Mouse (Mus musculus): ENCODE measurements around the gene Sec22a.

DNA sequence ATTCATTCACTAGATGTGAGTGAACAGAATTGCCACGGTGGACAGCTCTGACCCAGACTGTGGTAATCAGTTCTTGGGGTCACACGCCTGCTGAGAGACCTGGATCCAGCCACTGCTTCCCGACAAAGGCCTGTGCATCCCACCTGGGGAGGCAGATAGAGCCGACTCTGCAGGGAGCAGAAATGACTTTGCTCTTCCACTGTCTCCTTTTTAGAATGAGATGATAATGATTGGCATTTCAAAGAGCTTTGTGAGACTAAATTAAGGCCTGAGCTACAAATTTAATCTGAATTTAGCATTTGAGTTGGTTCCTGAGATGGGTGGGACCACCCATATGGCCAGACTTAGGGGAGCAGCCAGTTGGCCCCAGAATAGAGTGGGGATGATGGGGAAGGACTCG, 41.1 kb upstream of the Sec22a start:
- no peak for TF ChIP-seq CTCF (IDR thresholded peaks at IDR 0.05 in 2 of 3, conservative IDR thresholded peaks at IDR 0.05 in 1 of 3; ENCODE audit: control insufficient read depth in 1 of 3, insufficient read depth in 1 of 3, low read depth in 2 of 3, low read length in 3 of 3, poor library complexity in 1 of 3, severe bottlenecking in 1 of 3)
- TF ChIP-seq MAFK (IDR thresholded peaks at IDR 0.05; ENCODE audit: borderline replicate concordance, low read depth, low read length) = no peak
- no peak for TF ChIP-seq POLR2A (IDR thresholded peaks at IDR 0.05; ENCODE audit: control insufficient read depth in 1 of 2, insufficient read depth in 1 of 2, low read depth in 1 of 2, low read length in 2 of 2, poor library complexity in 1 of 2)
- no peak for TF ChIP-seq NRF1 (IDR thresholded peaks at IDR 0.05; ENCODE audit: insufficient read depth, low read depth, low read length, poor library complexity, severe bottlenecking)
- no peak for TF ChIP-seq RAD21 (IDR thresholded peaks at IDR 0.05; ENCODE audit: low read depth, low read length)
- TF ChIP-seq CHD1 (IDR thresholded peaks at IDR 0.05; ENCODE audit: low read depth, low read length) = no peak
- TF ChIP-seq GATA1 (IDR thresholded peaks at IDR 0.05; ENCODE audit: low read depth, low read length) = no peak
- no peak for TF ChIP-seq ETS1 (IDR thresholded peaks at IDR 0.05; ENCODE audit: low read depth, low read length)
- no peak for TF ChIP-seq SMC3 (IDR thresholded peaks at IDR 0.05; ENCODE audit: low read depth, low read length)
- TF ChIP-seq JUND (IDR thresholded peaks at IDR 0.05; ENCODE audit: low read depth, low read length) = no peak

Data from MEL (cell line).